Comparison of ENCODE assay signal across 16 mouse cellular contexts in genomic region chr10:126812243-126812755, GRCm38 (mm10).
DNase-seq lines count a peak whose midpoint lies in the region; ATAC-seq and TF ChIP-seq lines count a peak whose summit lies in the region.
"Had no signal": no experiment of that assay in that cellular context is flagged by ENCODE, and none has a peak within 500 bp of the region (broad histone marks: within the 10 kb centered on the region; RNA-seq: fewer than 3 reads in every experiment).

No protein-coding gene starts in this region.

- no peak overlapping the region for H3K4me2 ChIP-seq in heart, embryonic 11.5 days
- H3K4me2 ChIP-seq in lung, postnatal 0 days (replicated peaks; ENCODE audit: low read depth, low read length) = no peak overlapping the region
- no peak overlapping the region for H3K4me2 ChIP-seq in hindbrain, embryonic 15.5 days
- H3K4me2 ChIP-seq in liver, postnatal 0 days (ENCODE audit: low read depth, low read length) = no peak overlapping the region
- H3K4me2 ChIP-seq: embryonic facial prominence, embryonic 13.5 days; forebrain, embryonic 15.5 days; liver, embryonic 15.5 days; neural tube, embryonic 12.5 days had no signal

- DNase-seq in heart, postnatal 4 days = peak; percentile 12
- DNase-seq in lung, postnatal 0 days (ENCODE audit: low spot score) = peak; percentile 10
- DNase-seq in lung, postnatal 25 days (ENCODE audit: low spot score) = no peak
- peak; percentile 26 for DNase-seq in liver, postnatal 0 days
- DNase-seq in layer of hippocampus, adult 2 months (ENCODE audit: low spot score in 2 of 2) = no peak
- no peak for DNase-seq in layer of hippocampus, adult 9-10 months (ENCODE audit: low spot score)
- DNase-seq: retina, postnatal 1 day; thymus, postnatal 4 days had no signal

- H3K27me3 ChIP-seq in heart, embryonic 11.5 days (ENCODE audit: control insufficient read depth, insufficient read depth, low read length) = no peaks in the 10 kb centered on the region
- H3K27me3 ChIP-seq in lung, postnatal 0 days (replicated peaks; ENCODE audit: insufficient read depth, low read length) = no peaks in the 10 kb centered on the region
- no peaks in the 10 kb centered on the region for H3K27me3 ChIP-seq in hindbrain, embryonic 15.5 days
- no peaks in the 10 kb centered on the region for H3K27me3 ChIP-seq in liver, postnatal 0 days (ENCODE audit: insufficient read depth, low read length)
- H3K27me3 ChIP-seq: embryonic facial prominence, embryonic 13.5 days; forebrain, embryonic 15.5 days; liver, embryonic 15.5 days; neural tube, embryonic 12.5 days had no signal

- TF ChIP-seq EP300 in lung, postnatal 0 days (IDR thresholded peaks at IDR 0.05) = no peak
- no peak for TF ChIP-seq EP300 in liver, postnatal 0 days (IDR thresholded peaks at IDR 0.05; ENCODE audit: low read depth)

- H3K36me3 ChIP-seq in heart, embryonic 11.5 days (ENCODE audit: control insufficient read depth, insufficient read depth, low read length) = no peaks in the 10 kb centered on the region
- H3K36me3 ChIP-seq in lung, postnatal 0 days (ENCODE audit: insufficient read depth, low read length) = no peaks in the 10 kb centered on the region
- H3K36me3 ChIP-seq in hindbrain, embryonic 15.5 days = no peaks in the 10 kb centered on the region
- no peaks in the 10 kb centered on the region for H3K36me3 ChIP-seq in liver, postnatal 0 days (replicated peaks; ENCODE audit: insufficient read depth, low read length)
- H3K36me3 ChIP-seq: embryonic facial prominence, embryonic 13.5 days; forebrain, embryonic 15.5 days; liver, embryonic 15.5 days; neural tube, embryonic 12.5 days had no signal

- no peak for ATAC-seq in heart, embryonic 11.5 days (replicated peaks; ENCODE audit: insufficient number of reproducible peaks, low FRiP score, low TSS enrichment)
- peak; percentile 57; the same call in 1 of the 2 replicates for ATAC-seq in lung, postnatal 0 days
- peak; percentile 24; the same call in 1 of the 2 replicates for ATAC-seq in hindbrain, embryonic 15.5 days (ENCODE audit: low FRiP score, low read depth)
- ATAC-seq in liver, postnatal 0 days = no peak
- ATAC-seq: activated CD4-positive, CD25-positive, alpha-beta regulatory T cell, adult 4 months; forebrain, embryonic 15.5 days had no signal

- no peak for TF ChIP-seq CTCF in lung, postnatal 0 days (IDR thresholded peaks at IDR 0.05)
- no peak for TF ChIP-seq CTCF in liver, postnatal 0 days (IDR thresholded peaks at IDR 0.05; ENCODE audit: low read depth)
- TF ChIP-seq CTCF in layer of hippocampus, adult 2 months (conservative IDR thresholded peaks at IDR 0.05) = no peak

- no peak overlapping the region for H3K27ac ChIP-seq in heart, embryonic 11.5 days (ENCODE audit: low read depth, low read length)
- no peak overlapping the region for H3K27ac ChIP-seq in lung, postnatal 0 days (ENCODE audit: low read length)
- no peak overlapping the region; the same call in 1 of the 2 replicates for H3K27ac ChIP-seq in hindbrain, embryonic 15.5 days (replicated peaks)
- H3K27ac ChIP-seq in liver, postnatal 0 days (ENCODE audit: low read depth) = no peak overlapping the region
- no peak overlapping the region for H3K27ac ChIP-seq in layer of hippocampus, adult 2 months
- H3K27ac ChIP-seq: embryonic facial prominence, embryonic 13.5 days; forebrain, embryonic 15.5 days; kidney, postnatal 0 days; liver, embryonic 15.5 days; neural tube, embryonic 12.5 days had no signal

- H3K4me1 ChIP-seq in heart, embryonic 11.5 days (ENCODE audit: control insufficient read depth, insufficient read depth, low read length) = no peaks in the 10 kb centered on the region
- no peaks in the 10 kb centered on the region for H3K4me1 ChIP-seq in lung, postnatal 0 days (ENCODE audit: insufficient read depth, low read depth, low read length)
- peaks cover 11% of the 10 kb centered on the region for H3K4me1 ChIP-seq in hindbrain, embryonic 15.5 days (replicated peaks)
- H3K4me1 ChIP-seq in liver, postnatal 0 days (ENCODE audit: insufficient read depth) = peaks cover 2% of the 10 kb centered on the region
- H3K4me1 ChIP-seq: liver, embryonic 15.5 days; neural tube, embryonic 12.5 days had no signal

- H3K4me3 ChIP-seq in heart, embryonic 11.5 days (ENCODE audit: low read depth, low read length) = no peak overlapping the region
- no peak overlapping the region for H3K4me3 ChIP-seq in lung, postnatal 0 days (ENCODE audit: low read depth, low read length)
- H3K4me3 ChIP-seq in hindbrain, embryonic 15.5 days = no peak overlapping the region
- no peak overlapping the region for H3K4me3 ChIP-seq in liver, postnatal 0 days (ENCODE audit: low read depth, low read length)
- no peak overlapping the region for H3K4me3 ChIP-seq in layer of hippocampus, adult 2 months
- H3K4me3 ChIP-seq: embryonic facial prominence, embryonic 13.5 days; forebrain, embryonic 15.5 days; liver, embryonic 15.5 days; neural tube, embryonic 12.5 days had no signal

- WGBS in heart, embryonic 11.5 days (ENCODE audit: insufficient replicate concordance) = 72% methylated on average over 7 of the region's 7 CpGs
- 45% methylated on average over 7 of the region's 7 CpGs for WGBS in lung, postnatal 0 days
- 62% methylated on average over 7 of the region's 7 CpGs for WGBS in hindbrain, embryonic 15.5 days
- 59% methylated on average over 7 of the region's 7 CpGs for WGBS in liver, postnatal 0 days (ENCODE audit: insufficient replicate concordance)

- no peak overlapping the region for H3K9ac ChIP-seq in heart, embryonic 11.5 days (ENCODE audit: low read depth, low read length)
- no peak overlapping the region for H3K9ac ChIP-seq in lung, postnatal 0 days (replicated peaks; ENCODE audit: low read depth)
- H3K9ac ChIP-seq in hindbrain, embryonic 15.5 days = no peak overlapping the region
- no peak overlapping the region for H3K9ac ChIP-seq in liver, postnatal 0 days (replicated peaks)
- H3K9ac ChIP-seq: embryonic facial prominence, embryonic 13.5 days; forebrain, embryonic 15.5 days; liver, embryonic 15.5 days; neural tube, embryonic 12.5 days had no signal

- H3K9me3 ChIP-seq in heart, embryonic 11.5 days (replicated peaks; ENCODE audit: control insufficient read depth, low read length) = peaks cover 3% of the 10 kb centered on the region; the same call in 1 of the 2 replicates
- H3K9me3 ChIP-seq in lung, postnatal 0 days (ENCODE audit: low read length) = no peaks in the 10 kb centered on the region
- H3K9me3 ChIP-seq in hindbrain, embryonic 15.5 days = no peaks in the 10 kb centered on the region
- no peaks in the 10 kb centered on the region for H3K9me3 ChIP-seq in liver, postnatal 0 days (ENCODE audit: low read length)
- H3K9me3 ChIP-seq: forebrain, embryonic 15.5 days; liver, embryonic 15.5 days; neural tube, embryonic 12.5 days had no signal

Comparison
In these comparisons a context has a peak if more than half of its experiments do, and no peak if none do; other contexts are left out.
1. DNase-seq: peak in heart, postnatal 4 days (single experiment), lung, postnatal 0 days (single experiment) and liver, postnatal 0 days (single experiment); none in lung, postnatal 25 days (single experiment), layer of hippocampus, adult 2 months (0 of 2) and layer of hippocampus, adult 9-10 months (single experiment).
2. ATAC-seq: peak in lung, postnatal 0 days (single experiment) and hindbrain, embryonic 15.5 days (single experiment); none in heart, embryonic 11.5 days (single experiment) and liver, postnatal 0 days (single experiment).